Mouse (Mus musculus) small intestine, adult 10 weeks (tissue): Measurements from ENCODE around the gene Pdc. TPM values are rescaled to one million over a fixed set of nuclear protein-coding genes. Genes with fewer than 3 reads are reported as not detected.

Experiments
- polyA plus RNA-seq: library from polyadenylated mRNA; stranded (reverse); fragments of 350-450 nt; fragmentation: Illumina TruSeq; extraction: RNeasy Lipid Tissue Mini Kit (QIAGEN cat#74804); gene quantifications from one replicate; pipeline ENCODE4 v1.2.3, GENCODE M21; 2014; ENCODE audit warnings: low replicate concordance

The Pdc gene
- not detected for polyA plus RNA-seq

GRCm38 (mm10) chr1:150319205-150319604 is at the start of gene Pdc:
TSS of gene Pdc (plus strand) at chr1:150319417.

Other genes starting within 250 kb of the Pdc start
- gene Ptgs2, start 219.4 kb upstream of the Pdc start, polyA plus RNA-seq, result 7.9 TPM
- 143 TPM for gene Tpr, start 73.4 kb downstream of the Pdc start, polyA plus RNA-seq
- 132 TPM for gene Odr4, start 73.7 kb downstream of the Pdc start, polyA plus RNA-seq
- 0.30 TPM for gene Prg4, start 146.7 kb downstream of the Pdc start, polyA plus RNA-seq